Mouse (Mus musculus) cerebellum, adult 18-20 months (tissue): Measurements from ENCODE around the gene Ckap2l.

Experiments
- DNase-seq, 2 experiments: peaks; one replicate each; pipeline ENCODE4 v3.0.0; 2021

Ckap2l gene

GRCm38 (mm10) chr2:129261151-129261794, 35.7 kb downstream of the Ckap2l start:
- DNase-seq, result no peak

- no peak for DNase-seq
These were observed 36.4 kb downstream of the Ckap2l start for GRCm38 (mm10) chr2:129260646-129261045.

GRCm38 (mm10) chr2:129258475-129259211, 38.4 kb downstream of the Ckap2l start:
- DNase-seq, result peak; percentile 69 to 76

DNA sequence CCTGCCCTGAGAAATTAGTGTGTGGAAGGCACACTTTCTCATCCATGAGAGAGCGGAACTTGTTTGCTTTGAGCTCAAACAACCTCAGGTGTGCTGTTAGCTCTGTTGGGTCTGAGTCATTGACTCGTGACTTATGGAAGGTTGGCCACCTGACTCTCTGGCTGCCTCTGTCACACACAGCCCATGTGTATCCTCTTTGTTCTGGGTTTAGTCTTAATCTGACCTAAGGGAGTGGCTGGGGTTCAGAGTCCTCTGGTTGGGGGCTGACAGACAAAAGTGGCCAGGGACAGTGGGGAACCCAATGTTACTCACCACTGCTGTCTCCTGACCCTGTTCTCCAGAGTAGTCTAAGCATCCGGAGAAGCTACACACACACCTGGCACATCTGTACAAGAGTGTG, 39.0 kb downstream of the Ckap2l start:
- DNase-seq, result no peak

DNA sequence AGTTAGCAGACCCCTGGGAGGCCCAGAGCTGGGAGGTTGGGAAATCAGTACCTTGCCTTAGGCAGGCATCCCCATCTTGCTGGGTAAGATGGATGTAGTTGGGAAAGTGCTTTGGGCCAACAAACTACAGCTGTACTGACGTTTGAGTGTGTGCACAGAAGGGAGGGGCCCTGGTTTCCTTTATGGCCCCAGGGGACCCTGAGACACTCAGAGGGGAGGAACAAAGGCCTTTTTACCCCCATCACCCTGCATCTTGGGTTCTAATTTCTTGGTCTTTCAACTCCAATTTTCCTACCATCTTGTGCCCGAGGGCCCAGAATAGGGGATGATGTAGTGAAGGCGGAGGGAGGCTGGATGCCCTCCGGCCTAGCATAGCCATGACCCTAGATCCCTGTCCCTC, 41.0 kb downstream of the Ckap2l start:
- no peak for DNase-seq

DNA sequence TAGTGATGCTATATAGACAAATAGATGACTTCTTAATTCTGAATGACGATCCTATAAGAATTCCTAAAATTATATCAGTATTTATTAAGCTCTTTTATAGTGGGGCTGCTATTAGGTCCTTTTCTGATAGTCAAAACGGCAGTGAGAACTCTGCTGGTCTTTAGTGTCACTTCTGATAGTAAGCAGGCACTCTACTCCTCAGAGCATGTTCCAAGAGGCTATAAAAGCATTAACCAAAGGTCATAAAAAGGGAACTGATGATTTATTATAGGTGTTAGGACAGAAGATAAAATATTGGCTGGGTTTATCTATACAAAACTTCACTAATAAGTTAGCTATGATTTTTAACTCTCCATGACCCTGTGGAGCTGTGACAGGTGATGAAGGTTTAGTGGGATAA, 42.9 kb downstream of the Ckap2l start:
- DNase-seq, result no peak

DNA sequence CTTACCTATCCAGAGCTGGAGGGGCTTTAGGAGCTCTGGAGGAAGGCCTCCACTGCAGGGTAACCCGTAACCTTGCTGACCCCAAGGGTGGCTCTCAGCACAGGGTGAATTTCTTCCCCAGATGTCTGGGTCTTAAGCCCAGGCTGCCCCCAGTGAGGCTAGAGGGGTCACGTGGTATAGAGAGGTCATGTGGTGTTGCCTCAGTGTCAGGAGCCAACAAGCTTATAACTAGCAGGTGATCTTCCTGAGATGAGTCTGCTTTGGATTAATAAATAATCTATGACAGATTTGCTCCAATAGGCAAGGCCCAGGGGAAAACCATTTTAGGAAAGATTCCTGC, 43.4 kb downstream of the Ckap2l start:
- no peak for DNase-seq

DNA sequence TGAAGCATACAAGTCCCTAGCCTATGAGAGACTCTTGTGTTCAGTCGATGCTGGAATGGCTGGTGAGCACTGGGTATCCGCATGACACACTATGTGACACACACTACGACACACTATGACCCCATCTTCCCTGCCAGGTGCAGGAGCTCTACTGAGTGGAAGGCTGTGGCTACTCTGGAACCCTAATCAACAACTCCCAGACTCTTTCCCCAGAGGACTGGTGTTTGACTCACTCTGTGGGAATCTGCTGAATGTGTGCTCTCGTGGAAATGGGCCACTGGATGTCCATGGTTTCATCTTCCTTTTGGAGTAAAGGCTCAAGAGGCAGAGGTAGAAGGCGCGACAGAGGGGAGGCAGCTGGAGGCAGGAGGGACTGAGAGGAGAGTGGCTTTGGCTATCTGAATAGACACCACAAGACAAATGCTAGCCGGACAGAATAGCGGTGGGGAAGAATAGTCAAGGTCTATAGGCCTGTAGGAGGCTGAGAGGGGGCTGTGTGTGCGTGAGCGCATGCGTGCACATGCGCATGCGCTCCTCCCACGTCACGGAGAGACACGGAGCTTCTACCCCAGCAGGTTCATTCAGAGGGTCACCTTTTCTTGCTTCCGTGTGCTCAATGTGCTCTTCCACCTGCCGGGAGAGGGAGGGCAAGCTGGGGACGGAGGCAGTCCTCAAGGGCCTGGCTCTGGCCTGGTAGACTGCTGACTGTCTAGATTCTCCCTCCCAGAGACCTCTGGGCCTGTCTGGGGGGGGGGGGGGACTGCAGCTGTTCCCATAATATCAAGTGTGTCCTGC, 44.0 kb downstream of the Ckap2l start:
- no peak for DNase-seq

- DNase-seq, result no peak
These were observed 47.7 kb downstream of the Ckap2l start for GRCm38 (mm10) chr2:129249321-129249720.

DNA sequence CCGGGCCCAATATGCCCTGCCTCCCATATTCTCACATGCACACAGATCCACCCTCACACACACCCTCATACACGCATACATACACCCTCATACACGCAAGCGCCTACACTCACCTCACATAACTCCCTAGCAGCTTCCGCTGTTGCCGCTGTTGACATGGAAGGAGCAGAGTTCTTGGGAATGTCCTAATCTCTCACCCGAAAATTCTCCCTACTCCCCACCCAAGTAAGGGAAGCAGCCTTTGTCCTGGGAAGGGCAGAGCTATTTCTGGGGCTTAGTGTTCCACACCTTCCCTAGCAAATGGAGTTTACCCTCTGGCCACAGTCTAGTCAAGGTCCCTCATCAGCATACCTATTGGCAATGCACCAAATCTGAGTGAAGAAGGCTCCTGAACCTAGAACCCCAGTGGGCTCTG, 49.3 kb downstream of the Ckap2l start:
- no peak for DNase-seq

DNA sequence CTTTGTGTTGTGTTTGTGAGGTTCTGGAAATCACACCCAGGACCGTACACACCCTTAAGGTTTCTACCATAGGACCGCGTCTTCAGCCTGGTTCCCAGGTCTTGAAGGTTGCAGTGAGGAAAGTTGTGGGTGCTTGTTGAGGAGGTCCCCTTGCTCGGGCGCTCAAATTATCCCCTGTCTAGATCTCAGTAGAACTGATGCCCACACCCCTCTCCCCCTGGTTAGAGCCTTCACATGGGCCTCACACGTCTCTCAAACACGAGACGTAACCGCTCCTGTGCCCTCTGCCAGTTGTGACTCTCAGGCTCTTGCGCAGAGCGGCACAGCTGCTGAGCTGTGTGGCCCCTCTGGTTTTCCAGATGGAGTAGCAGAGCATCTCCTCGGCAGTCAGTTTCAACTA, 50.1 kb downstream of the Ckap2l start:
- DNase-seq, result no peak

DNA sequence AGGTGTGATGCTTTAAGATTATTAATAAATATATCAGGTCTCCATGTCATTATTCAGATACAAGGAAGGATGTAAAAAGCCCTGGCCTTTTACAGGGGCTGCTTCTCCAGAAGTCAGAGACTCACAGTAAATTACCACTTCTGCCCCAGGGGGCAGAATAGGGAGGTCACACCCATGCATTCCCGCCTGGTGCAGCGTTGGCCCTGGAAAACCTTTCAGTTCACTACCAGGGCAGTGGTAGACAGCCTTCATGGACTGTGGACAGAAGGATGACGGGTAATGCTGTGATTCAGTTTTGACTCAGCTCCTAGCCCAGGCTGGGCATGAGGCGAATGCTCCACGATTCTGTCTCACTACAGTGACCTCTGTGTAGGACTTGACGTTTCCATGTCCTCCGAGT, 50.6 kb downstream of the Ckap2l start:
- DNase-seq, result no peak

DNA sequence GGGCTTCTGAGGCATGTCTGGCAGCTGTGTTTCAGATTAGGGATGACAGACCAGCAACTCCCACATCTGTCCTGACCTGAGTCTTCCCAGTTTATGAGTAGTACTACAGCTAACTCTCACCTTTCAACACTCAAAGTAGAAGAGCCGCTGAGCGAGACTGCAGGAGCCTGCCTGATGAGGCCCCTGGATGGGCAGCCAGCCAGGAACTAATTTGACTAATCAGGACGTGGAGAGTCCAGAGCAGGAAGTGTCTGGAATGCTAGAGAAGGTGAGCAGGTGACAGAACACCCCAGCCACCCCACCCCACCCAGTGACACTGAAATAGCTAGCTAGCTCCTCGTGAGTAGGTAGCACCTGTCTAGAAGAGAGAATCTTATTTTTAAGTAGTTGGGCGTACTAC, 51.4 kb downstream of the Ckap2l start:
- DNase-seq, result no peak

- DNase-seq, result no peak
These were observed 52.4 kb downstream of the Ckap2l start for GRCm38 (mm10) chr2:129244446-129245120.

DNA sequence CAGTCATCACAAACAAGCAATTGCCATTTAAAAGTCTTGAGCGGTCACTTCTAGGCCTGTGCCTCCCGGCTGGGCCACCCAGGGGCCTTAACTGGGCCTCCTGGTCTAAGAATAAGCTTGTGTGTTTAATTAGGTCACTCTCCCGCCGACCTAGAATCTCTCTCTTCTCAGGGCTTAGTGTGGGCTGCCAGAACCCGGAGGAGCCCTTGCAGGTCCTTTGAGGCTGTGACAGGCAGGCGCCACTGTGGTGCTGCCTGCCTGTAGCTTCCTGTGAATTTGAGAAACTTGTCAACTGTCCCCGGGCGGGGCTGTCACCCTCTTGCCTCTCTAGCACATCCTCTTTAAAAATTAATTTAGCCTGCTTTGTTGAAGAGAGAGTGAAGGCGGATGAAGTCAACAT, 53.2 kb downstream of the Ckap2l start:
- peak; percentile 23 to 37 for DNase-seq

DNA sequence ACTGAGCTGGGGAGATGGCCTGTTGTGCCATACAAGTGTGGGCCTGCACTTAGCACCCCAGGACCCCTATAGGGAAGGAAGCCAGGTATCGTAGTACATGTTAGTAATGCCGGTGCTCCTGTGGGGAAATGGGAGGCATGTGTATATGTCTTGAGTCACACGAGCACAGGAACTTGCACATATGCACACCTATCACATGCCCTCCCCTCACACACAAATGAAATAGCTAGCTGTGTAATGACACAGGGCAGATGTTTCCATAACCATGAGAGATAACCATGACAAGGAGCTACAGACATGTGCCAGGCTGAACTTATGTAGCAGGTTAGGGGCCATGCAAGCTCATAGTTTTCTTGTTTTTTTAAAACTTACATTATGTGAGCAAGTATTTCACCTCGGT, 54.0 kb downstream of the Ckap2l start:
- DNase-seq, result no peak

- no peak for DNase-seq
These were observed 54.9 kb downstream of the Ckap2l start for GRCm38 (mm10) chr2:129241845-129242833.

DNA sequence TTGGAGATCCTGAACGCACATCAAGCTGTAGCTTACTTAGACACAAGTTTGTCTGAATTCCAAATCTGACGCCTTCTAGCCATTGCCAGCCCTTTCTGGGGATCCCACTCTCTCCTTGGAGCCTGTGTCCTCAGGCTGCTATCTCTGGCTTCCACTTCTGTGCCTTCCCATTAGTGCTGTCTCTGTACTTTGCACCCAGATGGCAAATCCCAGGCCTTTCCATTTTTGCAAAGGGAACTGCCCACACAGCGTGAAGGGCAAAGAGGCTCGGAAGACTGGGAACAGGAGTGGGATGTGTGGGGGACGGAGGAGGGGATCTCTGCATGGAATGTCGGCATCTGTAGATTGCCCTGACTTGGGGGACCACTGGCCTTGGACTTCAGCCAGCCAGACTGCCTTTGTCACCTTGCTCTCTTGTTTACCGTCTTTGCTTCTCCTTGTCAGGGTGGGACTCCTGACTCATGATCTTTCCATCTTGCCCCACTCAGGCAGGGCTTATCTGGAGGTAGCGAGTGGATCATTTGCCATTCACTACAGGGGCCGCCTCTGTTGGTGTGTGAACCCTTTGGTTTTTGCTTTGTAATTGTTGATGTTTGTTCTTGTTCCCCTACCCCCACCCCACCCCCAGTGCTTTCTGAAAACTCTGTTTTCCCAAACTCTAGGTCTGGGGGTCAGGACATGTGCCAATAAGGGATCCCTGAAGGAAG, 56.1 kb downstream of the Ckap2l start:
- no peak for DNase-seq

GRCm38 (mm10) chr2:129236526-129236925, 60.5 kb downstream of the Ckap2l start:
- DNase-seq, result no peak

DNA sequence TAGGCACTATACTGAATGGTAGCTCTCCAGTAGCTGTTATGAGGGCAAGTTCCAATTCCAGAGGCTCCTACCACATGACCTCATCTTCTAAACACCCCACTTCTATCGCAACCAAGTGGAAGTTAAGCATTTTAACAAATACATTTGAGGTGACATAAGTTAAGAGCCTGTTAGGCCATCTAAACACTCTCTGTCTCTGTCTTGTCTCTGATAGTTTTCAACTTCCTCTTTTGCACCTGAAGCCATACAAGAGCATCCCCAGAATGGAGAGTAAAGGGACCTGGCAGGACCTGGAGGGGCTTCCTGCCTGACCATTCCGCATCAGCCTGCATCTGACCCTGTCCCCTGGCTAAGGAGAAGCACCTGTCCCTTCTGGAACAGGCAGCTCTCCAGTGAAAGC, 62.3 kb downstream of the Ckap2l start:
- no peak for DNase-seq

DNA sequence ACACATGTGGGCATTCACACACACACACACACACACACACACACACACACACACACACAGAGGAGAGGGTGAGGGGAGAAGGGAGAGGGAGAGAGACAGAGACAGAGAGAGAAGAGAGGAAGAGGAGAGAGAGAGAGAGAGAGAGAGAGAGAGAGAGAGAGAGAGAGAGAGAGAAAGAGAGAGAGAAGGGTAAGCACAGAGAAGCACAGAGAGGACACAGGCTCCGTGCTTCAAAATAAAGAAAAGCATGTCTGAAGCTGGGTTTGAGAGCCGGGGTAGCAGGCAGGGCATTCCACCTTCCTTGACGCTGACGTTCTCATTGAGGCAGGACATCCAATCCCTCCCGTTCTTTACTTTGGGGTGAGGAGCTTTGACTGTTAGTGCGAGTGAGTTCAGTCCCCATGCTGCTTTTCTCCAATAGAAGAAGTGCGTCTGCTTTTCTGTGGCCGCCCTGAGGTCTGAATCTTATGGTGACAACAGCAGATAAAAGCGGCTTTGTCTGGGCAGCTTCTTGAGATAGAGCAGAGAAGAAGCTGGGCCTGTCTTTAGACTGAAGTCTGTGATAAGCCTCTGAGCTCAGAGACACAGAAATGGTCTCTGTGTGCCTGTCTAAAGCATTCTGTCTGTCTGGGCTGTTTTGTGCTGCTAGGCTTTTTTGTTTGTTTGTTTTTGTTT, 63.1 kb downstream of the Ckap2l start:
- DNase-seq, result no peak
